Mouse (Mus musculus): ENCODE results near the gene Prss42. TPM values are rescaled to one million over a fixed set of nuclear protein-coding genes. Genes with fewer than 3 reads are reported as not detected.
"Not testable (repeated sequence)": the region's sequence is repeated elsewhere in the genome, so short reads cannot be mapped to it uniquely, and the experiment has no call there.

Prss42 gene
- polyA plus RNA-seq, 1 experiment from 2014 or later = not detected

GRCm38 (mm10) chr9:110803294-110803693, 5.3 kb downstream of the Prss42 start:
- WGBS = 74% methylated on average over 4 of the region's 4 CpGs
- H3K27me3 ChIP-seq (ENCODE audit: insufficient read depth, poor library complexity, severe bottlenecking) = no peaks in the 10 kb centered on the region
- DNase-seq (ENCODE audit: low spot score) = no peak
- H3K9me3 ChIP-seq = no peaks in the 10 kb centered on the region
- no peak overlapping the region for H3K27ac ChIP-seq
- H3K36me3 ChIP-seq = no peaks in the 10 kb centered on the region
- H3K4me3 ChIP-seq = no peak overlapping the region
- peaks cover 8% of the 10 kb centered on the region; the same call in 1 of the 2 replicates for H3K4me1 ChIP-seq

- Histone ChIP-seq H3K27me3 (ENCODE audit: insufficient read depth, poor library complexity, severe bottlenecking) (peaks cover 10% of the 10 kb centered on the region), H3K27ac (no peak overlapping the region), H3K4me3 (no peak overlapping the region), H3K9me3 (no peaks in the 10 kb centered on the region), H3K4me1 (peaks cover 5% of the 10 kb centered on the region; the same call in 1 of the 2 replicates), H3K36me3 (no peaks in the 10 kb centered on the region)
- no peak for DNase-seq (ENCODE audit: low spot score)
- WGBS = 78% methylated on average over 4 of the region's 4 CpGs
These were observed 12.1 kb downstream of the Prss42 start for GRCm38 (mm10) chr9:110810051-110810450.

GRCm38 (mm10) chr9:110813789-110814188, 15.8 kb downstream of the Prss42 start, which contains the start of gene Prss44:
Gene Prss44 (plus strand): TSS chr9:110813994.
- no peak for DNase-seq (ENCODE audit: low spot score)
- Histone ChIP-seq H3K9me3 (no peaks in the 10 kb centered on the region), H3K4me1 (peaks cover 5% of the 10 kb centered on the region; the same call in 1 of the 2 replicates), H3K27ac (no peak within 1 kb of the TSS), H3K27me3 (ENCODE audit: insufficient read depth, poor library complexity, severe bottlenecking) (peaks cover 28% of the 10 kb centered on the region), H3K36me3 (no peaks in the 10 kb centered on the region), H3K4me3 (no peak within 1 kb of the TSS)
- WGBS = 56% methylated on average over 18 of the region's 18 CpGs

GRCm38 (mm10) chr9:110820546-110820945, 22.6 kb downstream of the Prss42 start:
- H3K9me3 ChIP-seq; H3K36me3 ChIP-seq; H3K4me1 ChIP-seq; DNase-seq (ENCODE audit: low spot score); H3K27ac ChIP-seq; H3K4me3 ChIP-seq: not testable (repeated sequence)
- H3K27me3 ChIP-seq (ENCODE audit: insufficient read depth, poor library complexity, severe bottlenecking) = peaks cover 29% of the 10 kb centered on the region; the same call in 1 of the 2 replicates

GRCm38 (mm10) chr9:110821436-110821835, 23.5 kb downstream of the Prss42 start:
- Histone ChIP-seq H3K9me3 (no peaks in the 10 kb centered on the region), H3K4me1 (no peaks in the 10 kb centered on the region), H3K4me3 (no peak overlapping the region), H3K27me3 (ENCODE audit: insufficient read depth, poor library complexity, severe bottlenecking) (peaks cover 24% of the 10 kb centered on the region; the same call in 1 of the 2 replicates), H3K27ac (no peak overlapping the region), H3K36me3 (no peaks in the 10 kb centered on the region)
- 83% methylated on average over 7 of the region's 7 CpGs for WGBS
- no peak for DNase-seq (ENCODE audit: low spot score)

- 77% methylated on average over 4 of the region's 4 CpGs for WGBS
- H3K27ac ChIP-seq = no peak overlapping the region
- no peaks in the 10 kb centered on the region for H3K36me3 ChIP-seq
- peaks cover 34% of the 10 kb centered on the region for H3K27me3 ChIP-seq (ENCODE audit: insufficient read depth, poor library complexity, severe bottlenecking)
- DNase-seq (ENCODE audit: low spot score) = no peak
- no peaks in the 10 kb centered on the region for H3K9me3 ChIP-seq
- H3K4me3 ChIP-seq = no peak overlapping the region
- H3K4me1 ChIP-seq = no peaks in the 10 kb centered on the region
These were observed 27.5 kb downstream of the Prss42 start for GRCm38 (mm10) chr9:110825426-110825825.

GRCm38 (mm10) chr9:110825832-110826231, 27.9 kb downstream of the Prss42 start:
- H3K36me3 ChIP-seq = no peaks in the 10 kb centered on the region
- WGBS = 69% methylated on average over 7 of the region's 7 CpGs
- no peak for DNase-seq (ENCODE audit: low spot score)
- no peak overlapping the region for H3K4me3 ChIP-seq
- peaks cover 34% of the 10 kb centered on the region for H3K27me3 ChIP-seq (ENCODE audit: insufficient read depth, poor library complexity, severe bottlenecking)
- no peaks in the 10 kb centered on the region for H3K9me3 ChIP-seq
- no peaks in the 10 kb centered on the region for H3K4me1 ChIP-seq
- H3K27ac ChIP-seq = no peak overlapping the region

GRCm38 (mm10) chr9:110826390-110826789, 28.4 kb downstream of the Prss42 start, which contains the start of gene Prss43:
Gene Prss43 (plus strand): TSS chr9:110826690.
- DNase-seq (ENCODE audit: low spot score) = no peak
- 68% methylated on average over 3 of the region's 3 CpGs for WGBS
- Histone ChIP-seq H3K4me3 (no peak within 1 kb of the TSS), H3K27ac (no peak within 1 kb of the TSS), H3K9me3 (no peaks in the 10 kb centered on the region), H3K4me1 (no peaks in the 10 kb centered on the region), H3K27me3 (ENCODE audit: insufficient read depth, poor library complexity, severe bottlenecking) (peaks cover 33% of the 10 kb centered on the region), H3K36me3 (no peaks in the 10 kb centered on the region)

GRCm38 (mm10) chr9:110833021-110833420, 35.1 kb downstream of the Prss42 start:
- Histone ChIP-seq H3K9me3 (no peaks in the 10 kb centered on the region), H3K27me3 (ENCODE audit: insufficient read depth, poor library complexity, severe bottlenecking) (peaks cover 30% of the 10 kb centered on the region)
- DNase-seq (ENCODE audit: low spot score) = no peak

GRCm38 (mm10) chr9:110834411-110834810, 36.4 kb downstream of the Prss42 start, which contains the start of gene Prss45:
Gene Prss45 (plus strand): TSS chr9:110834588.
- no peak within 1 kb of the TSS for H3K27ac ChIP-seq
- 66% methylated on average over 19 of the region's 19 CpGs for WGBS

More at GRCm38 (mm10) chr9:110833021-110833420, 35.1 kb downstream of the Prss42 start:
- 67% methylated on average over 5 of the region's 5 CpGs for WGBS
- H3K36me3 ChIP-seq = no peaks in the 10 kb centered on the region
- 0 out of 2 replicates have a peak, but pooled peaks cover 5% of the 10 kb centered on the region for H3K4me1 ChIP-seq
- H3K4me3 ChIP-seq = no peak overlapping the region
- H3K27ac ChIP-seq = no peak overlapping the region

GRCm38 (mm10) chr9:110834961-110835360, 37.0 kb downstream of the Prss42 start:
- no peaks in the 10 kb centered on the region for H3K9me3 ChIP-seq
- H3K27me3 ChIP-seq (ENCODE audit: insufficient read depth, poor library complexity, severe bottlenecking) = peaks cover 17% of the 10 kb centered on the region; the same call in 1 of the 2 replicates
- no peak for DNase-seq (ENCODE audit: low spot score)
- no peaks in the 10 kb centered on the region for H3K36me3 ChIP-seq
- WGBS = 24% methylated on average over 10 of the region's 10 CpGs
- peak overlapping the region; percentile 19 for H3K4me3 ChIP-seq
- 0 out of 2 replicates have a peak, but pooled peaks cover 5% of the 10 kb centered on the region for H3K4me1 ChIP-seq
- H3K27ac ChIP-seq = no peak overlapping the region

More at GRCm38 (mm10) chr9:110834411-110834810, 36.4 kb downstream of the Prss42 start, which contains the start of gene Prss45:
- Histone ChIP-seq H3K36me3 (no peaks in the 10 kb centered on the region), H3K27me3 (ENCODE audit: insufficient read depth, poor library complexity, severe bottlenecking) (peaks cover 17% of the 10 kb centered on the region; the same call in 1 of the 2 replicates), H3K4me3 (peak within 1 kb of the TSS; percentile 19), H3K4me1 (0 out of 2 replicates have a peak, but pooled peaks cover 5% of the 10 kb centered on the region), H3K9me3 (no peaks in the 10 kb centered on the region)
- no peak for DNase-seq (ENCODE audit: low spot score)

GRCm38 (mm10) chr9:110836112-110836511, 38.1 kb downstream of the Prss42 start:
- H3K36me3 ChIP-seq = no peaks in the 10 kb centered on the region
- no peak overlapping the region for H3K27ac ChIP-seq
- H3K4me3 ChIP-seq = no peak overlapping the region
- peaks cover 22% of the 10 kb centered on the region; the same call in 1 of the 2 replicates for H3K27me3 ChIP-seq (ENCODE audit: insufficient read depth, poor library complexity, severe bottlenecking)
- 0 out of 2 replicates have a peak, but pooled peaks cover 7% of the 10 kb centered on the region for H3K4me1 ChIP-seq
- 64% methylated on average over 2 of the region's 2 CpGs for WGBS
- H3K9me3 ChIP-seq = no peaks in the 10 kb centered on the region
- no peak for DNase-seq (ENCODE audit: low spot score)

- no peak overlapping the region for H3K4me3 ChIP-seq
- no peaks in the 10 kb centered on the region for H3K36me3 ChIP-seq
- 0 out of 2 replicates have a peak, but pooled peaks cover 3% of the 10 kb centered on the region for H3K4me1 ChIP-seq
- H3K27me3 ChIP-seq (ENCODE audit: insufficient read depth, poor library complexity, severe bottlenecking) = 0 out of 2 replicates have a peak, but pooled peaks cover 9% of the 10 kb centered on the region
- 76% methylated on average over 6 of the region's 6 CpGs for WGBS
- no peak overlapping the region for H3K27ac ChIP-seq
- DNase-seq (ENCODE audit: low spot score) = no peak
- H3K9me3 ChIP-seq = no peaks in the 10 kb centered on the region
These were observed 42.9 kb downstream of the Prss42 start for GRCm38 (mm10) chr9:110840905-110841304.

Measured in heart, embryonic 10.5 days (tissue).